Mouse (Mus musculus): ENCODE measurements at regions not wholly inside any gene's neighbourhood (a gene's known extent, or its start where the extent isn't known, plus 50 kb on each side); places are given as distances from the start of the nearest gene placed in this dataset.
A peak's percentile ranks its signal among the peaks of the same experiment; 100 is the strongest.

GRCm38 (mm10) chr15:93656713-93657112 is 61.0 kb upstream of the Prickle1 start:
- H3K4me1 ChIP-seq (replicated peaks): 0 out of 2 replicates have a peak, but pooled peaks cover 7% of the 10 kb centered on the region
- H3K4me3 ChIP-seq (replicated peaks): no peak overlapping the region
- ATAC-seq: peak; percentile 49; the same call in 1 of the 2 replicates
- WGBS: 32% methylated on average over 6 of the region's 6 CpGs
- H3K27me3 ChIP-seq (replicated peaks): no peaks in the 10 kb centered on the region
- no peaks in the 10 kb centered on the region for H3K9me3 ChIP-seq
- no peak overlapping the region for H3K4me2 ChIP-seq (replicated peaks)
- H3K9ac ChIP-seq: no peak overlapping the region
- no peaks in the 10 kb centered on the region for H3K36me3 ChIP-seq
- no peak overlapping the region; the same call in 1 of the 2 replicates for H3K27ac ChIP-seq

DNA sequence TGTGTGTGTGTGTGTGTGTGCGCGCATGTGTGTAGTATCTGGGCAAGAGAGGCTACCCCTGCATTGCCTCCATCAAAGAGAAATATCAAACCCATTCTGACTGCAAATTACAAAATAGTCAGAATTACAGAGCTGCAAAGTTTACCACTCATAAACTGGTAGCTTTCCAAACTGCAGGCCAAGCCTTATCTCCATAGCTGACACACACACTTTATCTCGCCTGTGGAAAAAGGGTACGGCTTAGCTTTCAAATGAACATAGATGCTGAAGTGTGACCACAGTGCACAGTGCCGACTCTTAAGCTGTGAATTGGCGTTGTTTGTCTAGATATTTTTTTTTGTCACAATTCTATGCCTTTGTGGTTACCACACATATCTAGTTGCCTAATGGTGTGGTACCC is 60.1 kb upstream of the Prickle1 start:
- WGBS: 93% methylated on average over 6 of the region's 6 CpGs
- Histone ChIP-seq H3K9ac (no peak overlapping the region), H3K36me3 (no peaks in the 10 kb centered on the region), H3K27ac (no peak overlapping the region), H3K4me1 (replicated peaks) (0 out of 2 replicates have a peak, but pooled peaks cover 7% of the 10 kb centered on the region), H3K27me3 (replicated peaks) (no peaks in the 10 kb centered on the region), H3K4me2 (replicated peaks) (no peak overlapping the region), H3K9me3 (no peaks in the 10 kb centered on the region), H3K4me3 (replicated peaks) (no peak overlapping the region)
- ATAC-seq: no peak

DNA sequence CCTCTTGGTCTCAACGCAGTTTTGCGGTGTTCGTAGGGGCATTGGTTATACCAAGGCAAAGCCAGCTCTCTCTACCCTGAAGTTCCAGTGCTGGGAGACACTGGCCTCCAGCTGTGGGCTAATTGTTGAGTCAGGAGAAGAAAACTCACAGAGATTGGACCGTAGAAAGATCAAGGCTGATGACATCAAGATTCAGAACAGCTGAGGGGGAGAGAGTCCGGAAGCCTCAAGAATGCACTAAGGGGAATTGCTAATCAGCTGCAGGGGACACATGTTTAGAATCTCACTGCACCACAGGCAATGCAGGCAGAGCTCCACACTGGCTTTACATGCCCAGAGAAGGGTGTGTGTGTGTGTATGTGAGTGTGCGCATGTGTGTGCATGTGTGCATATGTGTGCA is 59.6 kb upstream of the Prickle1 start:
- Histone ChIP-seq H3K4me1 (replicated peaks) (0 out of 2 replicates have a peak, but pooled peaks cover 7% of the 10 kb centered on the region), H3K4me2 (replicated peaks) (no peak overlapping the region), H3K9ac (no peak overlapping the region), H3K27me3 (replicated peaks) (no peaks in the 10 kb centered on the region), H3K4me3 (replicated peaks) (no peak overlapping the region), H3K9me3 (no peaks in the 10 kb centered on the region), H3K36me3 (no peaks in the 10 kb centered on the region), H3K27ac (no peak overlapping the region)
- ATAC-seq: no peak
- WGBS: 88% methylated on average over 6 of the region's 6 CpGs

DNA sequence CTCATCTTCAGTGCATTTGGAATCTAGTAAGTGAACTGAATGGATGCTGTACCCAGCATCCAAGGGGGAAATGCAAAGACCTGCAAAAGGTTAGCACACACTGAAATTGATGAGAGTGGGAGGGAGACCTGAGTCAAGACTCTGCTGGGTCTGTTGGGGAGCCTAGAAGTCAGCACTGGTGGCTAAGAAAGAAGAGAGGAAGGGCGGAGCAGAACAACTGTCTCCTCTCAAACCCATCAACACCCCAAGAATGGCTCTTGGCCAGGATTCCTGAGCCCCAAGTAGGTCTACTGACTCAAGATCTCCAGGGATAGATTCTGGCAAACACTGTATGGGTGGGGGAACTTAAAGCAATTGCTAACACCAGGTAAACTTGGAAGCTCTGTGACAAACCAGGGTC is 57.7 kb upstream of the Prickle1 start:
- Histone ChIP-seq H3K27ac (no peak overlapping the region), H3K9me3 (no peaks in the 10 kb centered on the region), H3K4me3 (replicated peaks) (no peak overlapping the region), H3K36me3 (no peaks in the 10 kb centered on the region), H3K4me1 (replicated peaks) (0 out of 2 replicates have a peak, but pooled peaks cover 7% of the 10 kb centered on the region), H3K27me3 (replicated peaks) (no peaks in the 10 kb centered on the region), H3K9ac (no peak overlapping the region), H3K4me2 (replicated peaks) (no peak overlapping the region)
- no peak for ATAC-seq
- whole genome bisulfite sequencing: 93% methylated on average over 1 of the region's 1 CpGs

DNA sequence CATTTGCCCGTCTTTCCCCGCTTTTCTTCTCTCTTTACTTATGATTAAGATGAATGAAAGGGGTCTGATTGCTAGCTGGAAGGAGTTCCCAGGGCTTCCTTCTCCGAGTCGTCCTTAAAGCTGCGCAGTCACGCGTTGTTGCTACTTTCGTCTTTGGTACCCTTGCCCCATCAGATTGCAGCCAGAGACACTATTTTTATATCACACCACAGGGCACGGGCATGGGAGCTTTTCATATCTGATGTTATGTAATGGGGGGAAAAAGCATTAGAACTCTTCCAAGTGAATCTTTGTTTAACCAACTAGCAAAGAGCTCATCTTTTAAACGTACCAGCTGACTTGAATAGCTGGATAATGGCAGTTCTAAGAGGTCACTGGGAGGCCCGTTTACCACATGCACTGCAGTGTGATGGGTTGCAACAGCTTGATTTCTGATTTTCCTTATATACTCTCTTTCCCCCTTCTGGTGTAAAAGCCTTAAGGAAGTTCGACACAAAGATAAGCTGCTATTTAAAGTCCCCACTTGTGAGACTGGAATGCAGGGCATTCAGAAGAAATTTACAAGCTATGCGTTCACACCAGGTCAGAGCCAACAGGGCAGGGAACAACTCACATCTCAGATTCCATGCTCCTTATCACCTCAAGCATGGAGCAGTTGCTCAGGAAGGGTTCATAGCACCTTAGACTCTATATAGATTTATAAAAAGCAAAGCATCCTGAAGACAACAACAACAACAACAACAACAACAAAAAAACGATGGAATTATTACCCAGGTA is 55.5 kb upstream of the Prickle1 start:
- Histone ChIP-seq H3K27ac (no peak overlapping the region), H3K9me3 (no peaks in the 10 kb centered on the region), H3K9ac (no peak overlapping the region), H3K4me2 (replicated peaks) (no peak overlapping the region), H3K27me3 (replicated peaks) (no peaks in the 10 kb centered on the region), H3K36me3 (no peaks in the 10 kb centered on the region), H3K4me3 (replicated peaks) (no peak overlapping the region), H3K4me1 (replicated peaks) (no peaks in the 10 kb centered on the region)
- no peak for ATAC-seq
- 55% methylated on average over 14 of the region's 14 CpGs for WGBS

DNA sequence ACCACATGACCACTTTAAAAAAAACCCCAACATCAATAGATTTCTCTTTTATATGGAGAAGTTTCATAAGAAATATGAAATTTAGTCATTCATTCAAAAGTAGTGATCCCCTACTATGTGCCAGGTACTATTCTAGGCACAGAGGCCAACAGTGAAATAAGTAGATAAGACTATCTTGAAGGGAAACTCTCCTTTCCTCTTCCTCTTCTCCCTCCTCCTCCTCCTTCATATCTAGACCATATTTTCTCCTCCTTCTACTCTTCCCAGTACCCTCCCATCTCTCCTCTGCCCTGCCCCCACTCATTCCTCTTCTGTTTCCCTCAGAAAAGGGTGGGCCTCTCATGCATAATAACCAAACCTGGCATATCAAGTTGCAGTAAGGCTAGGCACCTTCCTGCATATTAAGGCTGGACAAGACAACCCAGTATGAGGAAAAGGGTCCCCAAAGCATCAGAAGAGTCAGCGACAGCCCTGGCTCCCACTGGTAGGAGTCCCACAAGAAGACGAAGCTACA is 54.4 kb upstream of the Prickle1 start:
- Histone ChIP-seq H3K27me3 (replicated peaks) (no peaks in the 10 kb centered on the region), H3K36me3 (no peaks in the 10 kb centered on the region), H3K4me1 (replicated peaks) (no peaks in the 10 kb centered on the region), H3K9ac (no peak overlapping the region), H3K27ac (no peak overlapping the region), H3K4me2 (replicated peaks) (no peak overlapping the region), H3K9me3 (no peaks in the 10 kb centered on the region), H3K4me3 (replicated peaks) (no peak overlapping the region)
- ATAC-seq: no peak
- WGBS: 91% methylated on average over 2 of the region's 2 CpGs

DNA sequence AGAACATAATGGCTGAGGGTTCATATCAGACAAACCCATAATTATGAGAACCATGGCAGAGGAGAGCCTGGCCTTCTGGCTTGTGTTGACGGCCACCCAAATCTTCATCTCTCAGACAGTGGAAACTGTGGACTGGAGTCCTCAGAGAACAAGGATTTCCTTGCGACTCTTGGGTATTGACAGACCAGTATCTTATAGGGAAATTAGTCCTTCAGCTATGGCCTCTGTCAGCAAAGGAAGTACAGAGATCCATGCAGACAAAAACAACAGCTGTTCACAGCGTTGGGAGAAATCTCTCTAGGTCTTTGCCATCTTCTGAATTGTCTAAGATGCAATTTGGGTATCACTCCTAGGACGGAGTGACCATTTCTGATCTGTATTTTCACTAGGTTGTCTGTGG is 53.0 kb upstream of the Prickle1 start:
- Histone ChIP-seq H3K9ac (no peak overlapping the region), H3K9me3 (no peaks in the 10 kb centered on the region), H3K4me2 (replicated peaks) (no peak overlapping the region), H3K4me1 (replicated peaks) (no peaks in the 10 kb centered on the region), H3K27me3 (replicated peaks) (no peaks in the 10 kb centered on the region), H3K36me3 (no peaks in the 10 kb centered on the region), H3K27ac (no peak overlapping the region), H3K4me3 (replicated peaks) (no peak overlapping the region)
- 68% methylated on average over 4 of the region's 4 CpGs for WGBS
- no peak for ATAC-seq

DNA sequence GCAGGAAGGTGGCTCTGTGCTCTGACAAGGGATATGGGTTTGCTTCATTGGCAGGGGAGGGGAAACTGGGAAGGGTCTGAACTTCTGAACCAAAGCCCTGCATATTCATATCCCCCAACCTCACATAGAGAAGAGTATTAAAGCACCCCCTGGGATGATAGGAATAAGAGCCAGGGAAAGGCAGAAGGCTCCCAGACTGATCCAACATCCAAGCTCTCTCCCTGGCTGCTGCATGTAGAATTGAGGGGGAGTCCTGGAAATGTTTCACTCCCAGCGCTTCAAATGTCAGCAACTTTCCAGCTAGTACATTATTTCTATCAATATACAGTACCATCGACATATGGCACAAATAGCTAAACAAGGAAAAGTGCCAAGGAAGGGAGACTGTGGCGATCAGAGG is 51.1 kb upstream of the Prickle1 start:
- no peak overlapping the region for H3K27ac ChIP-seq
- 84% methylated on average over 3 of the region's 3 CpGs for WGBS
- H3K36me3 ChIP-seq: no peaks in the 10 kb centered on the region
- no peaks in the 10 kb centered on the region for H3K9me3 ChIP-seq
- no peak overlapping the region for H3K9ac ChIP-seq
- H3K4me1 ChIP-seq (replicated peaks): no peaks in the 10 kb centered on the region
- H3K4me3 ChIP-seq (replicated peaks): no peak overlapping the region
- H3K4me2 ChIP-seq (replicated peaks): no peak overlapping the region
- no peak for ATAC-seq
- no peaks in the 10 kb centered on the region for H3K27me3 ChIP-seq (replicated peaks)

DNA sequence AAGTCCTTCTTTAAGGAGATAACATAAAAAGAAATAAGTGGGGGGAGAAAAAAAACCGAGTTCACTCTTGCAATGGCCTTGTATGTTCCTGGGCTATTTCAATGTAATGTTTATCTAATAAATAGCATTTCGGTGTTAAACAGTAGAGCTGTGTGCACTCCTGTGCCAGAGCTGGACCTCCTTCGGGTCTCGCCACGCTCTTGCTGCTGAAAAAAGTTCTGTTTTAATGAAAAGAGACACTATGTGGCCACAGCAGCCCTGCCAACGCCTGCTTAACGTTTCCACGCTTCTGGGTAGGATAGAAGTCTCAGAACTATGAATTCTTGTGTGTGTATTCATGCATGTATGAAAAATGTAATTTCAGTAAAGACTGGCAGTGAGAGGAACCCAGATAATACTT is 50.3 kb upstream of the Prickle1 start:
- no peaks in the 10 kb centered on the region for H3K36me3 ChIP-seq
- no peak overlapping the region for H3K9ac ChIP-seq
- H3K9me3 ChIP-seq: no peaks in the 10 kb centered on the region
- no peak overlapping the region for H3K27ac ChIP-seq
- no peak overlapping the region for H3K4me2 ChIP-seq (replicated peaks)
- 39% methylated on average over 8 of the region's 8 CpGs for WGBS
- no peak for ATAC-seq
- no peaks in the 10 kb centered on the region for H3K27me3 ChIP-seq (replicated peaks)
- no peaks in the 10 kb centered on the region for H3K4me1 ChIP-seq (replicated peaks)
- H3K4me3 ChIP-seq (replicated peaks): no peak overlapping the region
